Mouse (Mus musculus) G1E-ER4 (cell line): Measurements from ENCODE around the gene Klhl15. TPM values are rescaled to one million over a fixed set of nuclear protein-coding genes. Genes with fewer than 3 reads are reported as not detected.

Source experiments
- GATA1 ChIP-seq: IDR thresholded peaks from one replicate; pipeline ENCODE4 v1.8.0; 2012; ENCODE audit warnings: low read length, inconsistent platforms
- polyA plus RNA-seq: library from polyadenylated mRNA; stranded (reverse); fragments of >175 nt; gene quantifications from 2 replicates; pipeline ENCODE4 v1.2.3, GENCODE M21; 2012

The Klhl15 gene
- 45.7 and 62.7 TPM in 2 replicates for polyA plus RNA-seq

DNA sequence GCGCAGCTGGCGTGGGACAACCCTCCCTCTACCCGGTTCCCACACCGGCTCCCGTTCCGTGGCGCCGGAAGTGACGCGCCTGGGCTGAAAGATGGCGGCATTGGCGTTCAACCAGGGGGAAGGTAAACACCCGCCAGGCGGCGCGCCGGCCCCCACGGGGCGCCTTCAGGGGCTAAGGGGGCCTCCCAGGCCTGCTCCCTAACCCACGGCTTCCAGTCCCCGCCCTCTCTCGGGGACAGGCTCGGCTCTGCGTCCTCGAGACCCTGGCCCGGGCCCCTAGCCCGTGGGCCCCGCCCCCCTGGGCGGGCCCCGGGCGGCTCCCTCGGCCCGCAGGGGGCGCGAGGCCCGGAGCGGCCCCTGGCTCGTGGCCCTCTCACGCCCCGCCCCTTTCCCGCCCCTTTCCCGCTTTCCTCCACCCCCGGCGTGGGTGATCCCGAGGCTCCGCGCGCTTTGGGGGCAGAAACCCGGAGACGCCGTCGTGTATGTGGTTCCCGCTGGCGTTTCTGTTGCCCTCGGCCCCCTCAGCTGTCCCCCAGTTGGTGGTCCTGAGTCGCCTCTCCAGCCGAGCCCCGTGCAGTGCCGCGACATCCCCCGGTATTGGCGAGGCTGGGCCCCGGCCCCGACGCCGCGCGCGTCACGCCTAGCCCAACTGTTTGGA lies at the start of gene Klhl15:
TSS of gene Klhl15 (plus strand) at position 68 of the 658 bp plus-strand sequence.
- no peak for TF ChIP-seq GATA1

DNA sequence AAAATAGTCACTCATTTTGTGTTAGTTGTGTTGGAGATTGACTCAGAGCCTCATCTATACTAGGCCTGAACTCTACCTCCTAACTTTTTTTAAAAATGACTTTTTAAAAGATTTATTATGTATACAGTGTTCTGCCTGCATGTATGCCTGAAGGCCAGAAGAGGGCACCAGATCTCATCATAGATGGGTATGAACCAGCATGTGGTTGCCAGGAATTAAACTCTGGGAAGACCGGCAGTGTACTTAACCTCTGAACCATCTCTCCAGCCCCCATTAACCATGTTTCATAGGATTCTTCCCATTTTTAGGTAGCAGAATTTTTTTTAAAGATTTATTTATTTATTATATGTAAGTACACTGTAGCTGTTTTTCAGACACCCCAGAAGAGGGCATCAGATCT lies 49.2 kb upstream of the Klhl15 start:
- no peak for TF ChIP-seq GATA1

DNA sequence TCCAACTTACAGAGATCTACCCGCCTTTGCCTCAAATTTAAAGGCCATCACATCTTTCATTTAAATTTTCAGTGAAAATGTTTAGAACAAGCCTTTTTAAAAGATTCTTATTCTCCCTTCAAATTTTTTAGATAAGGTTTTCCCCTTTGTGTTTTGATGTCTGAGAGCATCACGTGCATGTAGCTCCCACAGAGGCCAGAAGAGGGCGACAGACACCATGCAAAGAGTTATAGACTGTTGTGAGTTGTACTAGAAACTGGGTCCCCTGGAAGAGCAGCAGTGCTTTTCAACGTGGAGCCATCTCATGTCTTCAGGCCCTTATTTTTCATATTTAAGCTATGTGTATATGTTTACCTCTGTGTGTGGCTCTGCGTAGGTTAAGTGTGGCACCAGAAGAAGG lies 36.6 kb upstream of the Klhl15 start:
- TF ChIP-seq GATA1: no peak

DNA sequence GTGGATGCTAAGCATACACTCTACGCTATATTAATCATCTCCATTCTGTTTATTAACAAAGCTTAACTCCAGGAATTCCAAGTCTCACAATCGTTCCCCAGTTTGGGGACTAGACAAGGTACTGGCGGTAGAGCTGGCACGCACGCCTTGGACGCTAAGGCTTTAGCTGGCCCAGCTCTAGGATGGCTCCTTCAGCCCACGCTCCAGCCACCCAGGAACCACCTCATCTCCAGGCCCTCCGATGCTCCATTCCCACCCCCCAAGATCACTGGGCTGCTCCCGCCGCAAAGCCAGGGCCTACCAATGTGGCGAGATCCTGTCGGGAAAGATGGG lies 22.2 kb upstream of the Klhl15 start:
- TF ChIP-seq GATA1: no peak

DNA sequence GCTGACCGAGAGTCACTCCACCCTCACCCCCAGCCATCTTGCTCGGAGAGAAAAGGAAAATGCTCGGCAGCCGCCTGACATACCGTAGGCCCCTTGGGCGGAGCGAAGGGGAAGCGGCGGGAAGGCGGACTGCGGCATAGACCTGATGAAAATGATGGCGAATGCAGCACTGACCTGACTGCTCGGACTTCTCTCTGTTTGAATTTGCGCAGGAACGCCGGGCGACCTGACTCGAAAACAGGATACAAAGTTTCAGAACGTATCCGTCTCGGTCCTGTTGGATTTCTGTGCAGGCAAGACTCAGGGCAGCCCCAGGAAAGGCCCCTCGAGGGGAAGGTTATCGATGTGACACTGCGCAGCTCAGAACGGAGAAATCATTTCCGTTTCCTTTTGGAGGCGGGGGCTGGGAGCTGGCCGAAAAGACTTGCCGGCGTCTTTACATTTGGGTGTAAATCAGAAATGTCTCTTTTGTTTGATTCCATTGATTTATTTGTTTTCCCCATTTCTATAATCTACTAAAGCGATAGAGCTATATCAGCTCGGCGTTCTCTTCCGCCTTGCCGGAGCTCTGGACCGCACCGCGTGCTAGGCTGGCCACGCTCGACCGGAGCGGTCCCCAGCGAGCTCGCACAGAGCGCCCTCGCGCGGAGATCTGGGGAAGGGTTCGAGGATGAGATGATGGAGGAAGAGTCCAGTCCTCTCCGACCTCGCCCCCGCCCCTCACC lies 21.6 kb upstream of the Klhl15 start, which contains the start of gene Eif2s3x:
TSS of gene Eif2s3x (minus strand) at position 266 of the 725 bp plus-strand sequence.
- no peak for TF ChIP-seq GATA1

DNA sequence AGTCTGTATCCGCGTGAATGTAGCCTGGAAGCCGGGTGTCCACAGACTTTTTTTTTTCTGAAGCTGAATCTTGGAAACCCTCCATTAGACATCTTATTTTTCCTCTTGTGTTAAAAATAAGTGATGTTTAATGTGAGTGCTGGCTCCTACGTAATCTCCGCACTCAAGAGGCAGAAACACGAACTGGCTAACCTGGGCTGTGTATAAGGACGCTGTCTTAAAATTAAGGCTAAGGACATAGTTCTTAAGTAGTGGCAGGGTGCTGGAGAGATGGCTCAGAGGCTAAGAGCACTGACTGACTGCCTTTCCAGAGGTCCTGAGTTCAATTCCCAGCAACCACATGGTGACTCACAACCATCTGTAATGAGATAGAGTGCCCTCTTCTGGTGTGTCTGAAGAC lies 21.0 kb upstream of the Klhl15 start:
- no peak for TF ChIP-seq GATA1

DNA sequence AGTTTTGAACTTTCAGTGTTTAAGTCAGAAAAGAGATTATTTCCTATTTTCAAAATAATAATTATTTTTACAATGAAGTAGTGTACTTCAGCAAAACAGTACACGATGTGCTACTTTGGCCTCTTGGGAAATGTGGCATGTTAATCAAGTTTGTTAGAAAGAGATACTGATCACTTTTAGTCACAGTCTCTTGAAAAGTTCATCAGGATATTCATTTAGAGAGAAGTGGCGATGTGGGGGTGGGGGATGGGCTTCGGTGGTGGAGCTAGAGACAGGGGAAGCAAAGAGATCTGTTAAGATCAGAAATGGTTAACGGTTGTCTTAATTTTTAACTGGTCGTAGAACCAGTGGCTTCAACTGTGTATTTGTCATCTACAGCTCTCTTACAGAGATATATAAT lies 967 bp upstream of the Klhl15 start:
- no peak for TF ChIP-seq GATA1

DNA sequence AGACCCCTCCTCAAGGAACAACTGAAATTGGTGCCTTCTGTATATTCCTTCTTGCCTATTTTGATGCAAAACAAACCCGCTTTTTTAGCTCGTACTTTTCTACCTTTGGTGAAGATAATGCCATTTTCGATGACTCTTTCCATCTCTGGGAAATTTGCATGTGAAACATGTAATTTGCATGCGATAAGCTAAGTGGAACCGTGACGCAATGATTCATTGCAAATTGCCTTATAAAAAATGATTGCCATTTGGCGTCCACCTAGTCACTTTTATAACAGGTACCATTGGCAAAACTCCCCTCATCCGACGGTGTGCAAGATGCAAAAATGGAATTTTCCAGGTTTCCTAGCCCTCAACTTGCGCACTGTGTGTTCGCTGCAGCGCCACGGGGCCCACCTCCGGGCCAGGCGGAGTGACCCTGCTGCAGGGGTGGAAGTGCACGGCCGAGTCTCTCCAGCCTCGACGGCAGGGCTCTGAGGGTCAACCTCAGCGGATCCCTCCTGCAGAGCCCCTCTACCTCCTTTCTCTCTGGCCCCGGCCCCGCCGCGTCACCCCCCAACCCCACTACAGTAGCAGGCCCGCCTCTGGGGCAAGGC lies 365 bp upstream of the Klhl15 start:
- no peak for TF ChIP-seq GATA1

DNA sequence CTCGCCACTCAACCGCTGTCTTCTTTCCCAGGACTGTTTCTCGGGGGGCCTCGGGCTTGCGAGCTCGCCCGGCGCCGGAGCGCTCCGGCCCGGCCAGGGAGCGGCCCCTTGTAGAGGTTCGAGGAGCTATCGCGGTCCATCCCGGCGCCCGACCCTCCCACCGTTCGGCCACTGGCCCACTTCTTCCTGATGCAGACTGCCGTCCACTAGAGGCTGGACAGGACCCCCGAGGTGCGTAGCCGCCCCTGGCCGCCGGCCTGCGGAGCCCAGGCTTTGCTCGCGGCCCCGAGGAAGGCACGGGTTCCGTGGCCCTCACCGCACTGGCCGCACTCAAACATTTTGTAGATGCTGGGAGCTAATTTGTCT lies 774 bp downstream of the Klhl15 start:
- TF ChIP-seq GATA1: no peak

DNA sequence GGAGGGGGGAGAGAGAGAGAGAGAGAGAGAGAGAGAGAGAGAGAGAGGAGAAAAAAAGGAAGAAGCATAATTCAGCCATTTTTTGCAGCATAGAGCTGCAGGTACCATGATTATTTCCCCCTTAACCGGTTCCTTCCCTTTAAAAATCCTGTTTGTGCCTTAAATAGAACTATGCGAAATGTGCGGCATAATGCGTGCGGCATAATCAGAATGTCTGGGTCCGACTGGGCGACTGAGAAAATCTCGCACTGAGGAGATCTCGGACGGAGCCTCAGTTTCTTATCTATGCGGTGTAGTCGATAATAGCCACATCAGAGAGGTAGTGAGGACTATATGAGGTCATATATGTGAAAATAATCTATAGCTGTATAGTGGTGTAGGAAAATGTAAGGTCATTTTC lies 1.2 kb downstream of the Klhl15 start:
- TF ChIP-seq GATA1: no peak

DNA sequence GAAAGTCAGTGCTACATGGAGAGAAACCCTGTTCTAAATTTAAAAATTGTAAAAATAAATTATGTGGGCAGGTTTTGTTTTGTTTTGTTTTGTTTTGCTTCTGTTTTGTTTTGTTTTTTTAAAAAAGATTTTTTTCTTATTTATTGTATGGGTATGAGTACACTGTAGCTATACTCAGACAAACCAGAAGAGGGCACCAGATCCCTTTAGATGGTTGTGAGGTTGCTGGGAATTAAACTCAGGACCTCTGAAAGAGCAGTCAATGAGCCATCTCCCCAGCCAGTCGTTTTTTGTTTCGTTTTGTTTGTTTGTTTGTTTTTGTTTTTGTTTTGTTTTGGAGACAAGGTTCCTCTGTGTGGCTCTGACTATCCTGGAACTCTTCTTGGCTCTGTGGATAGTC lies 54.5 kb downstream of the Klhl15 start:
- TF ChIP-seq GATA1: no peak

DNA sequence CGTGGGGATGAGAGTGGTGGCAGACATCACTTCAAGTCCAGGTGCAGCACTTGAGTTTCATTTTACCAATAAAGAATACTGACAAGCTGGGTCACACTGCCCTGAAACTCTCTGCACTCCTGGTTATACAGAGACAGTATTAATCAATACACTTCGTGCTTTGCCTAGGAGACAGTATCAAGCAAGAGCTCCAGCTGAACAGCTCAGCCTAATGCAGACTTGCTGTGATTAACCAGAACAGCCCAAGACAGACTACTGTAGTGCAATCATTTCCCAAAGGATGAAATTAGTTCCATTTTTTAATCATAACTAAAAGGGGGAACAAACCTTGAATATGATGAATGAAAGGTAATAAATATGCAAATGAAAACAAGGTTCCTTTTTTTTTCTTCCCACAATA lies 68.5 kb downstream of the Klhl15 start:
- TF ChIP-seq GATA1: no peak

DNA sequence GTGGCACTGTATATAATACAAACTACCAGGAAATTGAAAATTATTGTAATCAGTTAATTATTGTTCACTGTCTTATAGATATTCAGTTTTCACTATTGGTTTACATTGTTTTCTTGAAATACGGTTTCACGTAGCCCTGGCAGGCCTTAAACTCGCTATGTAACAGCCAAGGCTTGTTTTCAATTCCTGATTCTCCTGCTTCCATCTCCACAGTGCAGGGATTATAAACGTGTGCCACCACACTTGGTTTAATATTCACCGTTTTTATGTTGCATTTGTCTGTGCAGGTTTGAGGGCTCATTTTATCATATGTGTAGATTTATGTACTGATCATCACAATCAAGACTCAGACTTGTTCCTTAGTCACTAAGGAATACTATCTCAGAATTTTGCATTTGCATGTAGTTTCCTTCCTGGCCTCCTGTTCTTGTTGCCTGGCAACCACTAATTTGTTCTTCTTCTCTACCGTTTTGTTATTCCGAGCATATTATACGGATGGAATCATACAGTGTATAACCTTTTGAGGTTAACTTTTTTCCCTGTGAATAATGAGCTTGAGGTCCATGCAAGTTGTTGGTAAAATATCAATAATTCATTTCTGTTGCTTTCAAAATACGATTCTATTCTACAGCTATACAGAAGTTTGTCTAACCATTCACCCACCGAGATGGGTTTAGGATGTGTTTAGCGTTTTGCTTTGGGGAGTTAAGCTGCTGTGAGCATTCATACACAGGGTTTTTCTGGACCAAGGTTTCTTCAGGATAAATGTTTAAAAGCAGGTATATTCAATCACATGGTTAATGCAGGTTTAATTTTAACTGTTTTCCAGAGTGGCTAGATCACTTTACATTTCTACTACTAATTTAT lies 86.9 kb downstream of the Klhl15 start:
- TF ChIP-seq GATA1: no peak

Other genes with a start within 250 kb of the Klhl15 start
- gene Zfx, start 110.9 kb upstream of the Klhl15 start, polyA plus RNA-seq: 2.1 and 2.6 TPM in 2 replicates
- 17.2 and 22.7 TPM in 2 replicates for gene Eif2s3x, start 21.7 kb upstream of the Klhl15 start, polyA plus RNA-seq
- gene Fam90a1b, start 132.2 kb downstream of the Klhl15 start, polyA plus RNA-seq: not detected in 2 replicates
- gene Apoo, start 132.5 kb downstream of the Klhl15 start, polyA plus RNA-seq: 0.88 and 1.0 TPM in 2 replicates